In genomic region chr2:129383512-129384271, GRCm38 (mm10) we compare ENCODE assay signal across 16 mouse cellular contexts. TPM values are rescaled to one million over a fixed set of nuclear protein-coding genes. Genes with fewer than 3 reads are reported as not detected.
DNase-seq lines count a peak whose midpoint lies in the region; ATAC-seq and TF ChIP-seq lines count a peak whose summit lies in the region.
"Had no signal": no experiment of that assay in that cellular context is flagged by ENCODE, and none has a peak within 500 bp of the region (broad histone marks: within the 10 kb centered on the region; RNA-seq: fewer than 3 reads in every experiment).

No protein-coding gene starts in this region.

- no peaks in the 10 kb centered on the region for H3K9me3 ChIP-seq in kidney, embryonic 15.5 days (replicated peaks)
- H3K9me3 ChIP-seq in heart, embryonic 13.5 days: no peaks in the 10 kb centered on the region
- no peaks in the 10 kb centered on the region for H3K9me3 ChIP-seq in liver, postnatal 0 days (ENCODE audit: low read length)
- H3K9me3 ChIP-seq: hindbrain, embryonic 15.5 days had no signal

- H3K36me3 ChIP-seq in kidney, embryonic 15.5 days: no peaks in the 10 kb centered on the region
- H3K36me3 ChIP-seq in heart, embryonic 13.5 days: no peaks in the 10 kb centered on the region
- H3K36me3 ChIP-seq in liver, postnatal 0 days (replicated peaks; ENCODE audit: insufficient read depth, low read length): no peaks in the 10 kb centered on the region
- H3K36me3 ChIP-seq: G1E; hindbrain, embryonic 15.5 days had no signal

- H3K4me3 ChIP-seq in kidney, embryonic 15.5 days (replicated peaks): no peak overlapping the region
- no peak overlapping the region for H3K4me3 ChIP-seq in heart, embryonic 13.5 days
- no peak overlapping the region for H3K4me3 ChIP-seq in liver, postnatal 0 days (ENCODE audit: low read depth, low read length)
- H3K4me3 ChIP-seq: hindbrain, embryonic 15.5 days had no signal

- no peak overlapping the region for H3K4me2 ChIP-seq in kidney, embryonic 15.5 days
- H3K4me2 ChIP-seq in heart, embryonic 13.5 days: no peak overlapping the region
- no peak overlapping the region for H3K4me2 ChIP-seq in liver, postnatal 0 days (ENCODE audit: low read depth, low read length)
- H3K4me2 ChIP-seq: hindbrain, embryonic 15.5 days had no signal

- H3K27me3 ChIP-seq in kidney, embryonic 15.5 days: no peaks in the 10 kb centered on the region
- H3K27me3 ChIP-seq in heart, embryonic 13.5 days (replicated peaks): no peaks in the 10 kb centered on the region
- H3K27me3 ChIP-seq in liver, postnatal 0 days (ENCODE audit: insufficient read depth, low read length): no peaks in the 10 kb centered on the region
- H3K27me3 ChIP-seq: hindbrain, embryonic 15.5 days had no signal

- H3K4me1 ChIP-seq in kidney, embryonic 15.5 days: no peaks in the 10 kb centered on the region
- H3K4me1 ChIP-seq in heart, embryonic 13.5 days: peaks cover 14% of the 10 kb centered on the region
- H3K4me1 ChIP-seq in liver, postnatal 0 days (ENCODE audit: insufficient read depth): no peaks in the 10 kb centered on the region
- H3K4me1 ChIP-seq: hindbrain, embryonic 15.5 days had no signal

- no peak overlapping the region for H3K9ac ChIP-seq in kidney, embryonic 15.5 days
- H3K9ac ChIP-seq in heart, embryonic 13.5 days: no peak overlapping the region
- H3K9ac ChIP-seq in liver, postnatal 0 days (replicated peaks): no peak overlapping the region
- H3K9ac ChIP-seq: hindbrain, embryonic 15.5 days had no signal

- no peak for TF ChIP-seq CTCF in liver, postnatal 0 days (IDR thresholded peaks at IDR 0.05; ENCODE audit: low read depth)

- 85% methylated on average over 8 of the region's 8 CpGs for WGBS in kidney, embryonic 15.5 days
- 46% methylated on average over 8 of the region's 8 CpGs for WGBS in heart, embryonic 13.5 days
- WGBS in liver, postnatal 0 days (ENCODE audit: insufficient replicate concordance): 69% methylated on average over 8 of the region's 8 CpGs

- H3K27ac ChIP-seq in kidney, embryonic 15.5 days: no peak overlapping the region
- peak overlapping the region; percentile 53 for H3K27ac ChIP-seq in heart, embryonic 13.5 days (replicated peaks)
- no peak overlapping the region for H3K27ac ChIP-seq in liver, postnatal 0 days (ENCODE audit: low read depth)
- H3K27ac ChIP-seq: hindbrain, embryonic 15.5 days; macrophage had no signal

- no peak for TF ChIP-seq EP300 in liver, postnatal 0 days (IDR thresholded peaks at IDR 0.05; ENCODE audit: low read depth)

- no peak for ATAC-seq in kidney, embryonic 15.5 days (replicated peaks; ENCODE audit: low FRiP score)
- peak; percentile 56; the same call in 1 of the 2 replicates for ATAC-seq in heart, embryonic 13.5 days (ENCODE audit: extremely low read depth, insufficient number of reproducible peaks, low FRiP score, low TSS enrichment)
- ATAC-seq in liver, postnatal 0 days: peak; percentile 66
- ATAC-seq in erythroblast, adult 5-6 weeks (replicated peaks; ENCODE audit: low FRiP score, poor library complexity, severe bottlenecking): no peak
- ATAC-seq: activated CD4-positive, CD25-positive, alpha-beta regulatory T cell, adult 4 months had no signal

- DNase-seq in kidney, postnatal 14 days: peak; percentile 14
- DNase-seq in adrenal gland, postnatal 10 days: peak; percentile 66
- DNase-seq in liver, postnatal 0 days: peak; percentile 28
- DNase-seq in right cerebral cortex, postnatal 10 days (ENCODE audit: low spot score in 2 of 2): no peak
- DNase-seq in spleen, postnatal 14 days (ENCODE audit: low spot score in 2 of 2): no peak
- DNase-seq: gastrocnemius, postnatal 10 days; thymus, adult 18-20 months had no signal

RNA-seq across cellular contexts. Expression of gene Il1b, which starts 12.8 kb away (rescaled TPM):
- not detected in 2 replicates for polyA plus RNA-seq in kidney, embryonic 15.5 days (2015; fragmentation: Nextera tagmentation; extraction: Ambion mirVana)
- total RNA-seq in adrenal gland, postnatal 10 days (2021): under 1 TPM; 0.55 to 0.63 TPM
- 0.28 TPM in 1 of 2 replicates, not detected in the other for polyA plus RNA-seq in heart, embryonic 13.5 days (2015; fragmentation: Nextera tagmentation; extraction: Ambion mirVana)
- 1.3 TPM in 2 replicates for polyA plus RNA-seq in liver, postnatal 0 days (2015; fragmentation: Nextera tagmentation; extraction: Ambion mirVana)
- 1.9 and 4.0 TPM in 2 replicates for total RNA-seq in erythroblast, adult 5-6 weeks (2015; ENCODE audit: low replicate concordance)
- total RNA-seq in erythroblast, adult 5-6 weeks (2017; ENCODE audit: low replicate concordance): 2.4 and 20.9 TPM in 2 replicates
- total RNA-seq: layer of hippocampus, postnatal 14 days had no signal
- polyA plus RNA-seq: activated CD4-positive, CD25-positive, alpha-beta regulatory T cell, adult 4 months; hindbrain, embryonic 15.5 days; kidney, embryonic 14.5 days had no signal

Comparison
In these comparisons a context has a peak if more than half of its experiments do, and no peak if none do; other contexts are left out.
1. DNase-seq: peak in kidney, postnatal 14 days (single experiment), adrenal gland, postnatal 10 days (single experiment) and liver, postnatal 0 days (single experiment); none in right cerebral cortex, postnatal 10 days (0 of 2) and spleen, postnatal 14 days (0 of 2).
2. ATAC-seq: peak in heart, embryonic 13.5 days (single experiment) and liver, postnatal 0 days (single experiment); none in kidney, embryonic 15.5 days (single experiment) and erythroblast, adult 5-6 weeks (single experiment).